Mouse (Mus musculus) neutrophil, adult 5-6 weeks (primary cell): ENCODE measurements around the gene Htr5a. TPM values are rescaled to one million over a fixed set of nuclear protein-coding genes. Genes with fewer than 3 reads are reported as not detected.

Source experiments
- ATAC-seq: fragments of 151-379, 151-347 bp; 2 replicates; pipeline ENCODE4 v1.8.0; 2017; ENCODE audit warnings: mild to moderate bottlenecking, moderate TSS enrichment; ENCODE audit not compliant: insufficient number of reproducible peaks, poor library complexity, low FRiP score, severe bottlenecking; ENCODE audit errors: extremely low read depth
- total RNA-seq: library from RNA; stranded (forward); fragments of 200-1000 nt; gene quantifications from 2 replicates; pipeline ENCODE4 v1.2.3, GENCODE M21; 2017

Gene Htr5a
- total RNA-seq: not detected in 2 replicates

GRCm38 (mm10) chr5:27841701-27842295 lies at the start of gene Htr5a:
Gene Htr5a, plus strand, starts transcription at chr5:27842149.
- no peak for ATAC-seq

GRCm38 (mm10) chr5:27792173-27792470 lies 49.8 kb upstream of the Htr5a start:
- ATAC-seq: no peak

- no peak for ATAC-seq
Observed at GRCm38 (mm10) chr5:27792531-27793205, 49.3 kb upstream of the Htr5a start.

GRCm38 (mm10) chr5:27793923-27794322 lies 48.0 kb upstream of the Htr5a start:
- peak; percentile 69 for ATAC-seq

- no peak for ATAC-seq
Observed at GRCm38 (mm10) chr5:27814282-27814681, 27.7 kb upstream of the Htr5a start.

GRCm38 (mm10) chr5:27818840-27819672 lies 22.9 kb upstream of the Htr5a start:
- ATAC-seq: no peak

GRCm38 (mm10) chr5:27821161-27821560 lies 20.8 kb upstream of the Htr5a start:
- ATAC-seq: no peak

GRCm38 (mm10) chr5:27827971-27828370 lies 14.0 kb upstream of the Htr5a start:
- ATAC-seq: no peak

GRCm38 (mm10) chr5:27835096-27835495 lies 6.9 kb upstream of the Htr5a start:
- no peak for ATAC-seq

GRCm38 (mm10) chr5:27838061-27838460 lies 3.9 kb upstream of the Htr5a start:
- ATAC-seq: no peak

GRCm38 (mm10) chr5:27842671-27843320 lies 847 bp downstream of the Htr5a start:
- ATAC-seq: no peak

GRCm38 (mm10) chr5:27846979-27847378 lies 5.0 kb downstream of the Htr5a start:
- ATAC-seq: no peak

GRCm38 (mm10) chr5:27854290-27854689 lies 12.3 kb downstream of the Htr5a start:
- no peak for ATAC-seq

- no peak for ATAC-seq
Observed at GRCm38 (mm10) chr5:27855726-27856125, 13.8 kb downstream of the Htr5a start.

- ATAC-seq: no peak
Observed at GRCm38 (mm10) chr5:27873240-27874082, 31.5 kb downstream of the Htr5a start.

- ATAC-seq: no peak
Observed at GRCm38 (mm10) chr5:27874211-27874610, 32.3 kb downstream of the Htr5a start.

- ATAC-seq: no peak
Observed at GRCm38 (mm10) chr5:27875341-27876105, 33.6 kb downstream of the Htr5a start.

- ATAC-seq: no peak
Observed at GRCm38 (mm10) chr5:27878356-27878755, 36.4 kb downstream of the Htr5a start.
